Mouse (Mus musculus): ENCODE results near the gene Lrrc46.

The Lrrc46 gene

GRCm38 (mm10) chr11:97048090-97048650 is 7.0 kb upstream of the Lrrc46 start:
- DNase-seq, result no peak

DNA sequence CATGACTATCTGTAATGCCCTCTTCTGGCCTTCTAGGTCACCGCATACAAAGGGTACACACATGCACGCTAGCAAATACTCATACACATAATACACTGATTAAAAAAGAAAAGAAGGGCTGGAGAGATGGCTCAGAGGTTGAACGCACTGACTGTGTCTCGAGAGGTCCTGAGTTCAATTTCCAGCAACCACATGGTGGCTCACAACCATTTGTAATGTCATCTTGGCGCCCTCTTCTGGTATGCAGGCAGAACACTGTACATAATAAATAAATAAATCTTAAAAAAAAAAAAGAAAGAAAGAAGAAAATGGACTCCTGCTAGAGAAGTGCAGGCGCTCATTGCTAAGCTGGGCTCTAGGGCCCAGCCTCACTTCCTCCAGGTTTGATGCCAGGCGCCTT is 4.7 kb upstream of the Lrrc46 start:
- DNase-seq, result no peak

DNA sequence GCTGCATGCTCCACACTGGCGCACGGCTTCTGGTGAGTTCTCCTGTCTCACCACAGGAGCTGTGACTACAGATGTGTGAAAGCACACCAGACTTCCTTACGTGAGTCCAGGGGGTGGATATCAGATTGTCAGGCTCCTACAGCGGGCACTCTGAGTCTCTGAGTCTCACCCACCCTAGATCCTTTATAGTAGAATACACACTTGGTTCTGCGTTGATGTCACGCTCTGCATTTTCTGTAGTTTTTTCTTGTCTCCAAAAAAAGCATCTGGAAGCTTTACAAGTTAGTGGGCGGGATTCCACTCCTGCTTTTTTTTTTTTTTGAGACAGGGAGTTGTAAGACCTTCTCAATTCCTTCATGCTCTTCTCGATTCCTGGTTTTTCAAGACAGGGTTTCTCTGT is 3.7 kb upstream of the Lrrc46 start:
- no peak for DNase-seq

DNA sequence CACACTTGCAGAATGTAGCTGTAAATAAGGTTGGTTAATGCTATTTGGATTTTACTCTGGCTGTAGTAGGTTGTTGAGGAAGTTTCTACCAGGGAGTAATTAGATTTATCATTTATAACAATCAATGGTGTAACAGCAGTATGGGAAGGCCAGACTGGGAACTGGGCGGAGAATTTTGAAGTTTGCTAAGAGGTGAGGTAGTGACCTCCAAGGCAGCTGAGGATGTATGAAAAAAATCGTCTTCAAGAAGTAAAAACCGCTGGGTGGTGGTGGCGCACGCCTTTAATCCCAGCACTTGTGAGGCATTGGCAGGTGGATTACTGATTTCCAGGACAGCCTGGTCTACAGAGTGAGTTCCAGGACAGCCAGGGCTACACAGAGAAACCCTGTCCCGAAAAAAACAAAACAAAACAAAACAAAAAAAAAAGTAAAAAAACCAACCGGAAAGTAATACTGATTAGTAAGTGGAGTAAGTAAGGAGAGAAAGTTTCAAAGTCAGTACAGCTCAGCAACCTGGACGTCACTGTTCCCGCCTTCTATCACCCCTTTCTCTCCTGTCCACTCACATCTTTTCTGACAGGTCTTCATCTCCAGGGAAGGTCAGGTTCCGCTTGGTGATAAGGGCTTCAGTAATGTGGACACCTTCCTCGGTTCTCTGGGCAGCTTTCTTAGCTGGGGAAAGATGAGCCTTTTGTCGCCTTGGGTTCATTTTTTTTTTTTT is 746 bp downstream of the Lrrc46 start:
- no peak for DNase-seq

DNA sequence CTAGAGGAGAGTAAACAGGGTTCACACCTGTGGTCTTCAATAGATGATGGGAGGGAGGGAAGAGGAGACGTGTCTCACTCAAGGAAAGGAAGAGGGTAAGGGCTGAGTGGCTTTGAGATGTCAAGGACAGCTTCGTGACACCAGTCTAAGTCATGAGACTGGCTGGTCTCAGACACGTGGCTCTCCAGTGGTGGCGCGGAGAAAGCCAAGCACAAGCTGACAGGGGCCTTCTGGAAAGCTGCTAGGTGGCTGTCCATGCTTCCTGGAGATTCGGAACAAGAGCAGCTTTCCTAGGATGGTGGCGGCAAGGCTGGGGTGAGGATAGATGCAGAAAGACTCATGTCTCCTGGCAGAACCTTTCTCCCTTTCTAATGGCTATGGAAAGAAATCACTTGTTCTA is 2.3 kb downstream of the Lrrc46 start:
- DNase-seq, result no peak

GRCm38 (mm10) chr11:97036141-97036540 is 5.1 kb downstream of the Lrrc46 start:
- peak; percentile 76 to 77 for DNase-seq

DNA sequence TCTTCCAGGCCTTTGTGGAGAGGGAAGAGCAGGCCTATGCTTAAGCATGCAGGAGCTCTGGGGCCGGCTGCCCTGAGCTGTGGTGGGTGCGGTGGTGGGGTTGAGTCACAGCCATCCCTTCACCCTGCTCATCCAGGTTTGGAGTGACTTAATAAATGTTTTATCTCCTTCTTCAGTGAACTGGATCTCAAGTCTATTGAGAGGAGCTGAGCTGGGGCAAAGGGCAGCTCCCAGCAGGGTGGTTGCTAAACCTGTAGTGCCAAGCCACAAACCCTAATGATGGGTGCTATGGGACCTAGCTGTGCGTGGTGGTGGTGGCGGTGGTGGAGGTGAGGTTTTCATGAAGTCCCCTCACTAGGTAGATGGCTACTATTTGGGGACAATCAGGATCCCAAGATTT is 7.4 kb downstream of the Lrrc46 start:
- peak in 1 of 2 experiments; percentile 35 for DNase-seq

- no peak for DNase-seq
Observed at GRCm38 (mm10) chr11:97032499-97032898, 8.7 kb downstream of the Lrrc46 start.

- peak; percentile 41 to 48 for DNase-seq
Observed at GRCm38 (mm10) chr11:97031977-97032376, 9.2 kb downstream of the Lrrc46 start.

DNA sequence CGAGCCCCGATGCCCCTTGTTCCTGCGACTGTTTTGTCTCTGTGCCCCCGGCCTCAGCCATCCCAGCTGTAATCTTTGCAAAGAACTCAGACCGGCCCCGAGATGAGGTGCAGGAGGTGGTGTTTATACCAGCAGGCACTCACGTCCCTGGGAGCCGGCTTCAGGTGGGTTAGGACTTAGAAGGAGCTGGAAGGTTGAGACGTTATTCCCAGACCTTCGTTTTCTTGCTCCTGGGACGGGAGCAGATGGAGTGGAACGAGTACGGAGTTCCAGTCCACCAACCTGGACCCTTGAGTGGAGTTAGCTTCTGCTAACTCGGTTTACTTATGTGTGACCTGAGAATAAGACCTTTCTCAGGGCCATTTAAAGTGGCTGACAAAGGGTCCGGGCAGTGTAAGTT is 10.8 kb downstream of the Lrrc46 start:
- peak; percentile 41 to 57 for DNase-seq

- peak; percentile 87 to 94 for DNase-seq
Observed at GRCm38 (mm10) chr11:97029686-97030417, 11.4 kb downstream of the Lrrc46 start, which contains the start of gene Scrn2. Scrn2 (plus strand) TSS chr11:97029938.

DNA sequence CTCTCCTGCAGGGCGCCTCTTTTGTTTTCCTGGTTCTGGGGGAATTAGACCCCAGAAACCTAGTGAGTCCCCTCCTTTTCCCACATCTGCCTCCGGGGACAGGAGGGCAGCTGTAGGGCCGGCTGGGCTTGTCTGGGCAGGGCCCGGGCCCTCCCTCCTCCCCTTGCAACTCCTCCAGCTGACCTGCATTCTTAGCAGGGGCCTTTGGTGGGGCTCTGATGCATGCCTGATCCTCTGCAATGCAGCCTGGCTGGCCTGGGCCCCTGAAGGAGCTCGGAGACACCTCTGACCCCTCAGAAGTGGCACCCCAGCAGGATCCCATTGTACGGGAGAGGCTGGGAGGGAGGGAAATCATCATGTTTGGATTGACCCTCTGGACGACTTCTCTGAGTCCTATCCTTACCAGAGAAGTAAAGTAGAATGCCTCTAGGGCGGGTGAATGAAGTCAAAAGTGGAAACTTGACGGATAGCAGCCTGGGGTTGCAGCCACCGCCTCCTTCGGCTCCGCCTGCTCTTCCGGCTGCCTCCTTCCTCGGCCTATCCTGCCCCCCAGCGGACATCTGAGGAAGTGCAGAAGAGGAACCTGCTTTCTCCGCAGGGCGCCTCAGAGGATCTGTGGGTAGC is 15.4 kb downstream of the Lrrc46 start:
- DNase-seq, result peak; percentile 79 to 90

GRCm38 (mm10) chr11:97024977-97025376 is 16.2 kb downstream of the Lrrc46 start:
- no peak for DNase-seq

GRCm38 (mm10) chr11:97021873-97022484 is 19.2 kb downstream of the Lrrc46 start:
- DNase-seq, result peak; percentile 62 to 75

- DNase-seq, result no peak
Observed at GRCm38 (mm10) chr11:97021121-97021765, 20.0 kb downstream of the Lrrc46 start.

DNA sequence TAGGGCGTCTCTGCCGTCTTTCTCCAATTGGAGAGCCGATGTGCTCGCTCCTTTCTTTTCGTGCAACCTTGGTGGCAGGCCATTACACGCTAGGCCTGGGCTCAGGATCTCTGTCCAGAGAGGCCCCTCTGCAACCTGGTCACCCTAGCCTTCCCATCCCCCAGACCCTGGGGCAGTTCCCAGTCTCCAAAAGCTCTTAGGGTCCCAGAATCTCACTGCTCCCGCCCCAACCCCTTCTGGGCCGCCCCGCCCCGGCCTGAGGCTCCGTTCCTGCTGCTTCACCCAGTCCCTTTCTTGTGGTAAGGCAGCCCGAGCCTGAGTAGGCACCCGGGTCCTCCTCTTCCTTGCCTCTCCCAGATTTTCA is 21.9 kb downstream of the Lrrc46 start:
- DNase-seq, result no peak

DNA sequence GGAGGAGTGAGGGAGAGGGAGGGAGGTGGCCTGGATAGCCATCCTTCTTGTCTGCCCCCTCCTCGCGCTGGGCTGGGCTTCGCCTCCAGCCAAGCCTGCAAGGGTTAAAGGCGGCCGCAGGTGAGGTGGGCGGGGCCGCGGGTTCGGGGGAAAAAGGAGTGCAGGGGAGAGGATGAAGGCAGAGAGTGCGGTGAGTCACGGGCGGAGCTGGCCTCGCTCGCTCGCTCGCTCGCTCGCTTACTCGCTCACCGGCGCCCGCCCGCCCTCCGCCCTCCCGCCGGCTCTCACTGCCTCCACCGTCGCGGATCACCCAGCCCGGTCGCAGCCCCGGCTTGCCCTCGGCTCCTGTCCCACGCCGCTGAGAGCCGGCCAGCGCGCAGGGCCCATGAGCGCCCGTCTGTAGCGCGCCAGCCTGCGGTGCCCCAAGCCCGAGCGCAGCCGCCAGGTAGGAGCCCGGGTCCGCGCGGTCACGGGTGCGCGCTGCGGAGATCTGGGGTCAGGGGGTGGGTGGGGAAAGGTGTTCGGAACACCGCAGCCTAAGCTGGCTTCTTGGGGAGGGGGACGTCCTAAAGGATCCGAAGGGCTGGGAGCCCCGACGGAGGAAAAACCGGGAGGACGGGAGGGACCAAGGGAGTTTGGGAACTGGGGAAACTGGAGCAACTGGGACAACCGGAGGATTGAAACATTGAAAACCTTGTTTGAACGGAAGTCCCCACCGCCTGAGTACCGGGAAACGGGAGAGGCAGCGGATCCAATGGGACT is 22.4 kb downstream of the Lrrc46 start:
- DNase-seq, result no peak

DNA sequence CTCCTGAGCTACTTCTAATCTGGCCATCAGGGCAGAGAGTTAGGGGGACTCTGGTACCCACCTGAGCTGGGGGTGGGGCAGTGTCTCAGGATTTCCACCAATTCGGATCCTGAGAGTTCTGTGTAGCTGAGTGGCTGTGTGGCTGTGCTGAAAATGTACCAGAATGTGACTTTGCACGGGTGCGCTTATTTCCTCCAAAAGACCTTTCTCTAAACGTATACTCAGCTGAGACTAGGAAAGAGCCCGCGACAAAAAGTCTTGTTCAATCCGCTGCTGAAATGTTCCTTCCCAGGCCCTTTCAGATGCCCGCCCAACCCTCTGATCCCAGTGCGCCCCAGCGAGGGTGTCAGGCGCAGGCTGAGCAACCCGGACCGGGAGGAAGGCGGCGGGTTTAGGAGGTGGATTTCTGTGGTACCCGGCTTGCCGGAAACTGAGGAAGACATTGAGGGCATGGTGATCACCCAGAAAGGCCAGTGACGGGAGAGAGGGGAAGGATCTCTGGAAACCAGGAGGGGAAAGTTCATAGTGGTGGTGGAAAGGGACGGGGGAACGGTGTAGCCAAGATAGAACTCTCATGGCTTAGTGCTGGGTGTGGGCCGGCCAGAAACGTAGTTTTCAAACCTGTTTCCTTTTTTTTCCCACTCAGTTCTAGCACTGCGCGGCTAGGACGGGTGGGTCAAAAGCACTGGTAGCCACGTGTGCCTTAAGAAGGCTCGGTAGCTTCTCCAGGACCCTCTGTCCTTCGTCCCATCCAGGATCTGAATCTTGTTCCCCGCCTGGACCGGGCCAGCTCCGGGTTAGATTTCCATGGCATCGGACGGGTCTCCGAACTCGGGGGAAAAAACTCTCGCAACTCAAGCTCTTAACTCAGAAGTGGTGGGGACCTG is 23.3 kb downstream of the Lrrc46 start:
- no peak for DNase-seq

- no peak for DNase-seq
Observed at GRCm38 (mm10) chr11:97013121-97013670, 28.0 kb downstream of the Lrrc46 start, which contains the start of gene Sp6. Sp6 (plus strand) TSS chr11:97013394.

- no peak for DNase-seq
Observed at GRCm38 (mm10) chr11:97009198-97009790, 31.9 kb downstream of the Lrrc46 start.
